Mouse (Mus musculus): Measurements from ENCODE around the gene Cbx8. TPM values are rescaled to one million over a fixed set of nuclear protein-coding genes. Genes with fewer than 3 reads are reported as not detected.

The Cbx8 gene
- total RNA-seq, 2 experiments from 2014 or later, result 12.9 to 15.4 TPM

GRCm38 (mm10) chr11:119081148-119081838 lies 40.5 kb upstream of the Cbx8 start:
- DNase-seq (ENCODE audit: low spot score in 2 of 2), result no peak
- intact Hi-C loops (cut with DNase I), result no loop called here

- intact Hi-C loops (cut with DNase I), result no loop called here
- DNase-seq (ENCODE audit: low spot score in 2 of 2), result no peak
Observed at GRCm38 (mm10) chr11:119080461-119081147, 39.8 kb upstream of the Cbx8 start.

GRCm38 (mm10) chr11:119079445-119079837 lies 38.7 kb upstream of the Cbx8 start:
- no peak for DNase-seq (ENCODE audit: low spot score in 2 of 2)
- intact Hi-C loops (cut with DNase I), result no loop called here

- intact Hi-C loops (cut with DNase I), result no loop called here
Observed at GRCm38 (mm10) chr11:119078691-119079444, 38.1 kb upstream of the Cbx8 start.

GRCm38 (mm10) chr11:119077755-119078154 lies 37.0 kb upstream of the Cbx8 start:
- no peak for DNase-seq (ENCODE audit: low spot score in 2 of 2)
- intact Hi-C loops (cut with DNase I), result no loop called here

More at GRCm38 (mm10) chr11:119078691-119079444, 38.1 kb upstream of the Cbx8 start:
- DNase-seq (ENCODE audit: low spot score in 2 of 2), result peak in 1 of 2 experiments; percentile 60

- DNase-seq (ENCODE audit: low spot score in 2 of 2), result no peak
- intact Hi-C loops (cut with DNase I), result no loop called here
Observed at GRCm38 (mm10) chr11:119075805-119076204, 35.0 kb upstream of the Cbx8 start.

GRCm38 (mm10) chr11:119073876-119074433 lies 33.2 kb upstream of the Cbx8 start:
- intact Hi-C loops (cut with DNase I), result no loop called here
- DNase-seq (ENCODE audit: low spot score in 2 of 2), result no peak

- intact Hi-C loops (cut with DNase I), result no loop called here
- no peak for DNase-seq (ENCODE audit: low spot score in 2 of 2)
Observed at GRCm38 (mm10) chr11:119072986-119073385, 32.2 kb upstream of the Cbx8 start.

- DNase-seq (ENCODE audit: low spot score in 2 of 2), result no peak
- intact Hi-C loops (cut with DNase I), result no loop called here
Observed at GRCm38 (mm10) chr11:119072239-119072638, 31.5 kb upstream of the Cbx8 start.

- intact Hi-C loops (cut with DNase I), result no loop called here
- DNase-seq (ENCODE audit: low spot score in 2 of 2), result no peak
Observed at GRCm38 (mm10) chr11:119066841-119067240, 26.1 kb upstream of the Cbx8 start.

- DNase-seq (ENCODE audit: low spot score in 2 of 2), result no peak
- intact Hi-C loops (cut with DNase I), result no loop called here
Observed at GRCm38 (mm10) chr11:119059256-119059655, 18.5 kb upstream of the Cbx8 start.

GRCm38 (mm10) chr11:119058041-119058995 lies 17.5 kb upstream of the Cbx8 start:
- DNase-seq (ENCODE audit: low spot score in 2 of 2), result no peak
- intact Hi-C loops (cut with DNase I), result no loop called here

GRCm38 (mm10) chr11:119057291-119057690 lies 16.5 kb upstream of the Cbx8 start:
- DNase-seq (ENCODE audit: low spot score in 2 of 2), result no peak
- intact Hi-C loops (cut with DNase I), result no loop called here

GRCm38 (mm10) chr11:119056301-119057211 lies 15.8 kb upstream of the Cbx8 start:
- intact Hi-C loops (cut with DNase I), result no loop called here
- peak; percentile 53 to 68 for DNase-seq (ENCODE audit: low spot score in 2 of 2)

- intact Hi-C loops (cut with DNase I), result no loop called here
- no peak for DNase-seq (ENCODE audit: low spot score in 2 of 2)
Observed at GRCm38 (mm10) chr11:119055571-119056131, 14.9 kb upstream of the Cbx8 start.

- intact Hi-C loops (cut with DNase I), result loop anchor here (5.0 kb wide), 1 partner anchor 138 kb away; no protein-coding TSS in a partner anchor
- DNase-seq (ENCODE audit: low spot score in 2 of 2), result peak in 1 of 2 experiments; percentile 42
Observed at GRCm38 (mm10) chr11:119054351-119055345, 13.9 kb upstream of the Cbx8 start.

Measured in left cerebral cortex, postnatal 14 days (tissue).